Mouse (Mus musculus) CH12.LX (cell line): ENCODE measurements around the gene Carmil1.

ENCODE experiments used
- CTCF ChIP-seq, 2 experiments: IDR thresholded peaks in 1 of 2; conservative IDR thresholded peaks in 1 of 2; 2 replicates each; pipeline ENCODE4 v1.5.1; 2011 to 2012; ENCODE audit warnings: low read depth in 2 of 2, low read length in 2 of 2, improper control_type of control experiment in 1 of 2, inconsistent platforms in 1 of 2, mild to moderate bottlenecking in 1 of 2, moderate library complexity in 1 of 2
- E2F4 ChIP-seq: IDR thresholded peaks from 2 replicates; pipeline ENCODE4 v1.6.1; 2011; ENCODE audit warnings: low read depth, low read length, improper control_type of control experiment; ENCODE audit not compliant: insufficient replicate concordance
- EP300 ChIP-seq: IDR thresholded peaks from 2 replicates; pipeline ENCODE4 v1.6.1; 2011; ENCODE audit warnings: low read length, improper control_type of control experiment
- MAX ChIP-seq: IDR thresholded peaks from 2 replicates; pipeline ENCODE4 v1.6.1; 2011; ENCODE audit warnings: low read length, improper control_type of control experiment
- MEF2A ChIP-seq: IDR thresholded peaks from 2 replicates; pipeline ENCODE4 v1.6.1; 2014; ENCODE audit warnings: low read depth, mild to moderate bottlenecking, inconsistent platforms, low read length, improper control_type of control experiment, borderline replicate concordance
- POLR2A ChIP-seq: IDR thresholded peaks from 2 replicates; pipeline ENCODE4 v1.6.1; 2011; ENCODE audit warnings: low read depth, mild to moderate bottlenecking, improper control_type of control experiment, low read length

- no peak for TF ChIP-seq MAX
- TF ChIP-seq CTCF (conservative IDR thresholded peaks at IDR 0.05 in 1 of 2, IDR thresholded peaks at IDR 0.05 in 1 of 2; ENCODE audit: low read depth in 2 of 2, low read length in 2 of 2), result no peak
- no peak for TF ChIP-seq EP300
- no peak for TF ChIP-seq MEF2A
- no peak for TF ChIP-seq E2F4
- no peak for TF ChIP-seq POLR2A
Observed at GRCm38 (mm10) chr13:24148549-24148948, 132.0 kb downstream of the Carmil1 start.
